Mouse (Mus musculus) bone marrow, adult 2 months (tissue): ENCODE measurements around the gene Gm12695.

Source experiments
- CTCF ChIP-seq: fragments of 200-500 bp; IDR thresholded peaks from 2 replicates; pipeline ENCODE4 v1.5.1; 2011; ENCODE audit warnings: low read length, control low read depth; ENCODE audit not compliant: control insufficient read depth, insufficient read depth
- POLR2A ChIP-seq: fragments of 200-500 bp; IDR thresholded peaks from 2 replicates; pipeline ENCODE4 v1.6.1; 2011; ENCODE audit warnings: low read depth, mild to moderate bottlenecking, control low read depth, low read length, borderline replicate concordance; ENCODE audit not compliant: control insufficient read depth

DNA sequence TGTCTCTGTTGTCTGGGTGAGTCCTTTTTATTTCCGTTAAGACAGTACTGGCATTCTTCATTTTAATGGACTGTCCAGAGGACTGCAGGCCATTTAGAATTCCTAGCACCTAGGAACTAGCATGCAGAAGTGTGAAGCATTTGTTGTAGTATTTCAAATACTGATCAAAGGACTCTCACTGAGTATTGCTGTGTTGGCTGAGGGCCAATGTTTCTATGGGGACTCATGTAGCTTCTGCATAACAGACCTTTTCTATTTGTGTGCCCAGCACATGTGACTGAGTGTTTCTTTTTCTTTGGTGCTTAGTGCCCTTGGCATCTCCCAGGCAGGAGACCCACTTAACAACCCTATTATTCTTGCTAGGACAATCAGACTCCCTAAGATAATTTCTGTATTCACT lies 12.6 kb upstream of the Gm12695 start:
- TF ChIP-seq POLR2A (no peak), CTCF (no peak)
